Mouse (Mus musculus): ENCODE measurements around the gene Cnga3. TPM values are rescaled to one million over a fixed set of nuclear protein-coding genes. Genes with fewer than 3 reads are reported as not detected.

Cnga3 gene
- polyA plus RNA-seq (2014; fragmentation: Nextera tagmentation; extraction: Ambion mirVana) = 0.08 TPM in 1 of 2 replicates, not detected in the other

- no peak within 1 kb of the TSS for H3K4me3 ChIP-seq (ENCODE audit: low read depth, low read length)
- WGBS = 73% methylated on average over 1 of the region's 1 CpGs
- H3K27me3 ChIP-seq (replicated peaks; ENCODE audit: control insufficient read depth, insufficient read depth, low read length) = no peaks in the 10 kb centered on the region
- H3K4me1 ChIP-seq (ENCODE audit: control insufficient read depth, insufficient read depth, low read length) = no peaks in the 10 kb centered on the region
- H3K27ac ChIP-seq (ENCODE audit: low read depth, low read length) = no peak within 1 kb of the TSS
- H3K36me3 ChIP-seq (ENCODE audit: control insufficient read depth, insufficient read depth, low read length) = no peaks in the 10 kb centered on the region
- ATAC-seq = no peak
- H3K9me3 ChIP-seq (replicated peaks; ENCODE audit: control insufficient read depth, low read length) = 0 out of 2 replicates have a peak, but pooled peaks cover 2% of the 10 kb centered on the region
- no peak within 1 kb of the TSS for H3K9ac ChIP-seq (ENCODE audit: low read length)
- no peak within 1 kb of the TSS for H3K4me2 ChIP-seq (ENCODE audit: low read length)
- DNase-seq (ENCODE audit: low spot score) = no peak
Observed at GRCm38 (mm10) chr1:37214144-37214543, at the start of gene Cnga3. TSS of gene Cnga3 (plus strand) at chr1:37214434.

GRCm38 (mm10) chr1:37166066-37166465 lies 48.2 kb upstream of the Cnga3 start:
- no peaks in the 10 kb centered on the region for H3K36me3 ChIP-seq (ENCODE audit: control insufficient read depth, insufficient read depth, low read length)
- DNase-seq (ENCODE audit: low spot score) (peak; percentile 64), ATAC-seq (no peak)
- no peaks in the 10 kb centered on the region for H3K27me3 ChIP-seq (replicated peaks; ENCODE audit: control insufficient read depth, insufficient read depth, low read length)
- WGBS = 16% methylated on average over 6 of the region's 6 CpGs
- peaks cover 3% of the 10 kb centered on the region; the same call in 1 of the 2 replicates for H3K9me3 ChIP-seq (replicated peaks; ENCODE audit: control insufficient read depth, low read length)
- no peak overlapping the region for H3K27ac ChIP-seq (ENCODE audit: low read depth, low read length)
- no peak overlapping the region for H3K9ac ChIP-seq (ENCODE audit: low read length)
- H3K4me2 ChIP-seq (ENCODE audit: low read length) = no peak overlapping the region
- H3K4me3 ChIP-seq (ENCODE audit: low read depth, low read length) = no peak overlapping the region
- peaks cover 2% of the 10 kb centered on the region; the same call in 1 of the 2 replicates for H3K4me1 ChIP-seq (ENCODE audit: control insufficient read depth, insufficient read depth, low read length)

- Histone ChIP-seq H3K9me3 (replicated peaks; ENCODE audit: control insufficient read depth, low read length) (0 out of 2 replicates have a peak, but pooled peaks cover 3% of the 10 kb centered on the region), H3K27me3 (replicated peaks; ENCODE audit: control insufficient read depth, insufficient read depth, low read length) (no peaks in the 10 kb centered on the region), H3K36me3 (ENCODE audit: control insufficient read depth, insufficient read depth, low read length) (no peaks in the 10 kb centered on the region), H3K27ac (ENCODE audit: low read depth, low read length) (no peak overlapping the region), H3K4me2 (ENCODE audit: low read length) (no peak overlapping the region), H3K4me3 (ENCODE audit: low read depth, low read length) (no peak overlapping the region), H3K4me1 (ENCODE audit: control insufficient read depth, insufficient read depth, low read length) (peaks cover 2% of the 10 kb centered on the region; the same call in 1 of the 2 replicates), H3K9ac (ENCODE audit: low read length) (no peak overlapping the region)
- 87% methylated on average over 7 of the region's 7 CpGs for WGBS
- no peak for ATAC-seq
- no peak for DNase-seq (ENCODE audit: low spot score)
Observed at GRCm38 (mm10) chr1:37167918-37168317, 46.3 kb upstream of the Cnga3 start.

GRCm38 (mm10) chr1:37177874-37178273 lies 36.4 kb upstream of the Cnga3 start:
- H3K4me2 ChIP-seq (ENCODE audit: low read length) = no peak overlapping the region
- no peak overlapping the region for H3K27ac ChIP-seq (ENCODE audit: low read depth, low read length)
- H3K9me3 ChIP-seq (replicated peaks; ENCODE audit: control insufficient read depth, low read length) = no peaks in the 10 kb centered on the region
- 90% methylated on average over 2 of the region's 2 CpGs for WGBS
- H3K27me3 ChIP-seq (replicated peaks; ENCODE audit: control insufficient read depth, insufficient read depth, low read length) = no peaks in the 10 kb centered on the region
- ATAC-seq = no peak
- no peak overlapping the region for H3K4me3 ChIP-seq (ENCODE audit: low read depth, low read length)
- no peaks in the 10 kb centered on the region for H3K4me1 ChIP-seq (ENCODE audit: control insufficient read depth, insufficient read depth, low read length)
- no peak overlapping the region for H3K9ac ChIP-seq (ENCODE audit: low read length)
- no peaks in the 10 kb centered on the region for H3K36me3 ChIP-seq (ENCODE audit: control insufficient read depth, insufficient read depth, low read length)
- DNase-seq (ENCODE audit: low spot score) = no peak

- H3K4me3 ChIP-seq (ENCODE audit: low read depth, low read length) = no peak overlapping the region
- H3K4me2 ChIP-seq (ENCODE audit: low read length) = no peak overlapping the region
- H3K9ac ChIP-seq (ENCODE audit: low read length) = no peak overlapping the region
- no peaks in the 10 kb centered on the region for H3K4me1 ChIP-seq (ENCODE audit: control insufficient read depth, insufficient read depth, low read length)
- no peak overlapping the region for H3K27ac ChIP-seq (ENCODE audit: low read depth, low read length)
- H3K36me3 ChIP-seq (ENCODE audit: control insufficient read depth, insufficient read depth, low read length) = no peaks in the 10 kb centered on the region
- no peaks in the 10 kb centered on the region for H3K27me3 ChIP-seq (replicated peaks; ENCODE audit: control insufficient read depth, insufficient read depth, low read length)
- DNase-seq (ENCODE audit: low spot score) = no peak
- H3K9me3 ChIP-seq (replicated peaks; ENCODE audit: control insufficient read depth, low read length) = no peaks in the 10 kb centered on the region
- 63% methylated on average over 5 of the region's 5 CpGs for WGBS
- no peak for ATAC-seq
Observed at GRCm38 (mm10) chr1:37179852-37180251, 34.4 kb upstream of the Cnga3 start.

GRCm38 (mm10) chr1:37187050-37187449 lies 27.2 kb upstream of the Cnga3 start:
- 39% methylated on average over 6 of the region's 6 CpGs for WGBS
- no peak for ATAC-seq
- Histone ChIP-seq H3K27ac (ENCODE audit: low read depth, low read length) (no peak overlapping the region), H3K9ac (ENCODE audit: low read length) (no peak overlapping the region), H3K4me1 (ENCODE audit: control insufficient read depth, insufficient read depth, low read length) (no peaks in the 10 kb centered on the region), H3K4me2 (ENCODE audit: low read length) (no peak overlapping the region), H3K36me3 (ENCODE audit: control insufficient read depth, insufficient read depth, low read length) (no peaks in the 10 kb centered on the region), H3K27me3 (replicated peaks; ENCODE audit: control insufficient read depth, insufficient read depth, low read length) (no peaks in the 10 kb centered on the region), H3K4me3 (ENCODE audit: low read depth, low read length) (no peak overlapping the region), H3K9me3 (replicated peaks; ENCODE audit: control insufficient read depth, low read length) (0 out of 2 replicates have a peak, but pooled peaks cover 2% of the 10 kb centered on the region)
- no peak for DNase-seq (ENCODE audit: low spot score)

GRCm38 (mm10) chr1:37194607-37195006 lies 19.6 kb upstream of the Cnga3 start:
- no peaks in the 10 kb centered on the region for H3K27me3 ChIP-seq (replicated peaks; ENCODE audit: control insufficient read depth, insufficient read depth, low read length)
- 0 out of 2 replicates have a peak, but pooled peaks cover 2% of the 10 kb centered on the region for H3K9me3 ChIP-seq (replicated peaks; ENCODE audit: control insufficient read depth, low read length)
- whole genome bisulfite sequencing = 52% methylated on average over 4 of the region's 4 CpGs
- H3K27ac ChIP-seq (ENCODE audit: low read depth, low read length) = no peak overlapping the region
- no peak overlapping the region for H3K9ac ChIP-seq (ENCODE audit: low read length)
- no peaks in the 10 kb centered on the region for H3K4me1 ChIP-seq (ENCODE audit: control insufficient read depth, insufficient read depth, low read length)
- no peak overlapping the region for H3K4me2 ChIP-seq (ENCODE audit: low read length)
- no peak overlapping the region for H3K4me3 ChIP-seq (ENCODE audit: low read depth, low read length)
- no peak for ATAC-seq
- DNase-seq (ENCODE audit: low spot score) = peak; percentile 37
- no peaks in the 10 kb centered on the region for H3K36me3 ChIP-seq (ENCODE audit: control insufficient read depth, insufficient read depth, low read length)

GRCm38 (mm10) chr1:37201406-37201805 lies 12.8 kb upstream of the Cnga3 start:
- no peaks in the 10 kb centered on the region for H3K4me1 ChIP-seq (ENCODE audit: control insufficient read depth, insufficient read depth, low read length)
- no peak for DNase-seq (ENCODE audit: low spot score)
- no peaks in the 10 kb centered on the region for H3K36me3 ChIP-seq (ENCODE audit: control insufficient read depth, insufficient read depth, low read length)
- no peaks in the 10 kb centered on the region for H3K27me3 ChIP-seq (replicated peaks; ENCODE audit: control insufficient read depth, insufficient read depth, low read length)
- H3K4me2 ChIP-seq (ENCODE audit: low read length) = no peak overlapping the region
- 89% methylated on average over 4 of the region's 4 CpGs for WGBS
- H3K4me3 ChIP-seq (ENCODE audit: low read depth, low read length) = no peak overlapping the region
- no peak overlapping the region for H3K27ac ChIP-seq (ENCODE audit: low read depth, low read length)
- no peak for ATAC-seq
- H3K9me3 ChIP-seq (replicated peaks; ENCODE audit: control insufficient read depth, low read length) = no peaks in the 10 kb centered on the region
- no peak overlapping the region for H3K9ac ChIP-seq (ENCODE audit: low read length)

- ATAC-seq (no peak), DNase-seq (ENCODE audit: low spot score) (no peak)
- WGBS = 66% methylated on average over 8 of the region's 8 CpGs
- Histone ChIP-seq H3K27me3 (replicated peaks; ENCODE audit: control insufficient read depth, insufficient read depth, low read length) (no peaks in the 10 kb centered on the region), H3K9ac (ENCODE audit: low read length) (no peak overlapping the region), H3K4me1 (ENCODE audit: control insufficient read depth, insufficient read depth, low read length) (no peaks in the 10 kb centered on the region), H3K4me2 (ENCODE audit: low read length) (no peak overlapping the region), H3K27ac (ENCODE audit: low read depth, low read length) (no peak overlapping the region), H3K4me3 (ENCODE audit: low read depth, low read length) (no peak overlapping the region), H3K9me3 (replicated peaks; ENCODE audit: control insufficient read depth, low read length) (0 out of 2 replicates have a peak, but pooled peaks cover 2% of the 10 kb centered on the region), H3K36me3 (ENCODE audit: control insufficient read depth, insufficient read depth, low read length) (no peaks in the 10 kb centered on the region)
Observed at GRCm38 (mm10) chr1:37207743-37208142, 6.5 kb upstream of the Cnga3 start.
